Mouse (Mus musculus): ENCODE results near the gene Fmo1. TPM values are rescaled to one million over a fixed set of nuclear protein-coding genes. Genes with fewer than 3 reads are reported as not detected.

Gene Fmo1
- total RNA-seq, 1 experiment = 0.36 TPM

DNA sequence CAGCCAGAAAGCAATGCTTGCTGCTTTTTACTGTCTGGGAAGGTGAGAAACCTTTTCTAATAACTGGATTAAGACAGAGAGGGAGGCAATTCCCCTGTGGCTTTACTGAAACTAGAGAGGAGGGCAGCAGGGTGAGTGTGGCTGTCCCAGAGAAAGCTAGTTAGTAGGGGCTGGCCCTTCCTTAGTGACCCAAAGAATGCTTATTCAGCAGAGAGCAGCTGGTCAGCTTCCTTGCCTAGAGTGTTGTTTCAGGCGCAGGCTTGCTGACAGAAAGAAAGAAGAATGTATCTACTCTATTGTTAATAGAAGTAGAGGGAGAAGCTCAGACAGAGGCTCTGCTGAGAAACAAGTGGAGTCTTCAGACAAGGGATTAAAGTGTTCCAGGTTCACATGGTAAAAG is 4.1 kb downstream of the Fmo1 start:
- no peaks in the 10 kb centered on the region for H3K9me3 ChIP-seq (ENCODE audit: control insufficient read depth, insufficient read depth, low read depth, low read length)
- no peaks in the 10 kb centered on the region for H3K36me3 ChIP-seq (ENCODE audit: control insufficient read depth, insufficient read depth, low read length, poor library complexity, severe bottlenecking)
- H3K4me1 ChIP-seq (ENCODE audit: control insufficient read depth in 2 of 2, insufficient read depth in 2 of 2, low read length in 2 of 2, poor library complexity in 1 of 2) = no peaks in the 10 kb centered on the region
- in situ Hi-C loops (cut with MboI; ENCODE audit: low sequenced_read_pairs in 2 of 2, unreplicated experiment in 2 of 2) = no loop called here
- H3K27ac ChIP-seq (ENCODE audit: insufficient read depth, low read depth, low read length, poor library complexity, severe bottlenecking) = no peak overlapping the region
- H3K4me3 ChIP-seq (ENCODE audit: insufficient read depth in 1 of 2, low read depth in 1 of 2, low read length in 2 of 2, poor library complexity in 1 of 2, severe bottlenecking in 1 of 2) = no peak overlapping the region
- H3K9ac ChIP-seq (ENCODE audit: insufficient read depth, low read depth, low read length, poor library complexity, severe bottlenecking) = no peak overlapping the region
- TF ChIP-seq MAFK (IDR thresholded peaks at IDR 0.05; ENCODE audit: insufficient read depth, low read depth, low read length) = 0 out of 2 replicates have a peak, but pooled peaks have one; percentile 22
- no peak for TF ChIP-seq HCFC1 (IDR thresholded peaks at IDR 0.05; ENCODE audit: borderline replicate concordance, insufficient read depth, low read length)
- no peak for DNase-seq (ENCODE audit: low read depth, low spot score)

DNA sequence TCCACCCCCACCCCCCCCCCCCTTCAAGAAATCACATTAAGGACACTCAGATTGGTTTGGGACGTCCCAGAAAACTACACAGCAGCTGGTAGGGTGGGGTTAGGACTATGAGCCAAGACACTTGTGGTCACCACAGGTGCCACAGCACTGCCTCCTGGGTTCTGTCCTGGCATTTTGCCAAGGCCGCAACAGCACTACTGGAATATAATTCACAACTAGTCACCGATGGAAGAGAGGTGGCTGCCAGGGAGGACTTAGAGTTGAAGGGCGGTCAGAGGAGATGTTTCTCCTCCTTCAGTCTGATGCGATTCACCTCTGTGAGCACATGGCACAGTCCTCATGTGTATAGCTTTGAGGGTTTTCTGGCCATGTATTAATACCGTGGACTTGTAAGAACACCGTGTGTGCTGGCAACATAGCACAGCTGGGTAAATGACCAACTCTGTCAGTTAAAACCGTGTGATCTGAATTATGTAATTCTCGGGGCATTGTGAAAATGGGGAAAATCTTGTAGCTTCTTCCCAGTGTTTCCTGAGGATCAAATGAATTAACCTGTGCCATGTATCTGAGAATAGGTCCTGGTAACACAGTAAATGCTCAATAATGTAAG is 6.3 kb downstream of the Fmo1 start:
- TF ChIP-seq MAFK (IDR thresholded peaks at IDR 0.05; ENCODE audit: insufficient read depth, low read depth, low read length) (no peak), HCFC1 (IDR thresholded peaks at IDR 0.05; ENCODE audit: borderline replicate concordance, insufficient read depth, low read length) (no peak), CHD2 (IDR thresholded peaks at IDR 0.05; ENCODE audit: low read depth, low read length) (no peak), ZNF384 (IDR thresholded peaks at IDR 0.05; ENCODE audit: low read depth, low read length) (no peak), ZC3H11A (IDR thresholded peaks at IDR 0.05; ENCODE audit: borderline replicate concordance, low read depth, low read length) (no peak)
- in situ Hi-C loops (cut with MboI; ENCODE audit: low sequenced_read_pairs in 2 of 2, unreplicated experiment in 2 of 2) = no loop called here
- no peak overlapping the region for H3K9ac ChIP-seq (ENCODE audit: insufficient read depth, low read depth, low read length, poor library complexity, severe bottlenecking)
- H3K4me3 ChIP-seq (ENCODE audit: insufficient read depth in 1 of 2, low read depth in 1 of 2, low read length in 2 of 2, poor library complexity in 1 of 2, severe bottlenecking in 1 of 2) = no peak overlapping the region
- DNase-seq (ENCODE audit: low read depth, low spot score) = no peak
- H3K4me1 ChIP-seq (ENCODE audit: control insufficient read depth in 2 of 2, insufficient read depth in 2 of 2, low read length in 2 of 2, poor library complexity in 1 of 2) = no peaks in the 10 kb centered on the region
- no peaks in the 10 kb centered on the region for H3K36me3 ChIP-seq (ENCODE audit: control insufficient read depth, insufficient read depth, low read length, poor library complexity, severe bottlenecking)
- H3K9me3 ChIP-seq (ENCODE audit: control insufficient read depth, insufficient read depth, low read depth, low read length) = no peaks in the 10 kb centered on the region
- H3K27ac ChIP-seq (ENCODE audit: insufficient read depth, low read depth, low read length, poor library complexity, severe bottlenecking) = no peak overlapping the region

DNA sequence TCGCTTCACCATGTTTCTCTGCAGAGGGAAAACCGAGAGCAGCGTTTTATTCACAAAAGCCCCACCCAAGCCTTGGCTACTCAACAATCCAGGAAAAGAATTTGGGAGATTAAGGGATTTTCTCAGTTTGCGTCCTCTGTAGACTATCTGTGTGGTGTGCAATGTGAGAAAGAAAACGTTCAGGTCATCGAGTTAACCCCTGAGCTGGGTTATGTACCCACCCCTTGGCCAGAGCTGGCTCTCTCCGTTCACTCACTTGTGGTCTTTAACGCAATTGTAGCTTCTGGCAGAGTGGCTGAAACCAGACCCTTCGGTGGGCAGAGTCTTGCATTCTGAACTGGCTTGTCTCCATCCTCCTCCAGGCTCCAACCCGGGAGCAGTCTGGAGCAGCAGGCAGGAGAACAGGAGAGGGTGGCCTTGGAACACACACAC is 6.8 kb downstream of the Fmo1 start:
- H3K4me1 ChIP-seq (ENCODE audit: control insufficient read depth in 2 of 2, insufficient read depth in 2 of 2, low read length in 2 of 2, poor library complexity in 1 of 2) = no peaks in the 10 kb centered on the region
- in situ Hi-C loops (cut with MboI; ENCODE audit: low sequenced_read_pairs in 2 of 2, unreplicated experiment in 2 of 2) = no loop called here
- no peak overlapping the region for H3K4me3 ChIP-seq (ENCODE audit: insufficient read depth in 1 of 2, low read depth in 1 of 2, low read length in 2 of 2, poor library complexity in 1 of 2, severe bottlenecking in 1 of 2)
- no peaks in the 10 kb centered on the region for H3K36me3 ChIP-seq (ENCODE audit: control insufficient read depth, insufficient read depth, low read length, poor library complexity, severe bottlenecking)
- H3K27ac ChIP-seq (ENCODE audit: insufficient read depth, low read depth, low read length, poor library complexity, severe bottlenecking) = no peak overlapping the region
- DNase-seq (ENCODE audit: low read depth, low spot score) = no peak
- no peak overlapping the region for H3K9ac ChIP-seq (ENCODE audit: insufficient read depth, low read depth, low read length, poor library complexity, severe bottlenecking)
- TF ChIP-seq ZNF384 (IDR thresholded peaks at IDR 0.05; ENCODE audit: low read depth, low read length) (no peak), MAFK (IDR thresholded peaks at IDR 0.05; ENCODE audit: insufficient read depth, low read depth, low read length) (no peak), CHD2 (IDR thresholded peaks at IDR 0.05; ENCODE audit: low read depth, low read length) (no peak), HCFC1 (IDR thresholded peaks at IDR 0.05; ENCODE audit: borderline replicate concordance, insufficient read depth, low read length) (no peak), ZC3H11A (IDR thresholded peaks at IDR 0.05; ENCODE audit: borderline replicate concordance, low read depth, low read length) (no peak)
- H3K9me3 ChIP-seq (ENCODE audit: control insufficient read depth, insufficient read depth, low read depth, low read length) = no peaks in the 10 kb centered on the region

DNA sequence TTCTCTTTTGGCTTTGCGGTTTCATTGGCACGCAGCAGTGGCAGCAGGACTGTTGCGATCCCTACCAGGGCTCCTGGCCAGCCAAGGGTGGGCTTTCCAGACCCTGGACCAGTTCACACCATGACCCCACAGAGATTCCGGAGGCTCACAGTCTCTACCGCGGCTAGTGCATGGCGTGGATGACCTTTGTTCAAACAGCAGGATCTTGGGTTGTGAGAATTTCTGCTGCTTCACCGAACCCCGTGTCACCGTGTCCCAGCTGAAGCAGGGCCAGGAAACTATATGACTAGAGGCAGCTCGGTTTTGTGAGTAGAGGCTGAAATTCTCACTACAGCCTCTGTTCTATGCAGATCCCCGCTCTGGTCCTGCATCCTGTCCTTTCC is 7.7 kb downstream of the Fmo1 start:
- TF ChIP-seq CHD2 (IDR thresholded peaks at IDR 0.05; ENCODE audit: low read depth, low read length) (no peak), ZNF384 (IDR thresholded peaks at IDR 0.05; ENCODE audit: low read depth, low read length) (no peak), ZC3H11A (IDR thresholded peaks at IDR 0.05; ENCODE audit: borderline replicate concordance, low read depth, low read length) (no peak), MAFK (IDR thresholded peaks at IDR 0.05; ENCODE audit: insufficient read depth, low read depth, low read length) (no peak), HCFC1 (IDR thresholded peaks at IDR 0.05; ENCODE audit: borderline replicate concordance, insufficient read depth, low read length) (no peak)
- no peak overlapping the region for H3K27ac ChIP-seq (ENCODE audit: insufficient read depth, low read depth, low read length, poor library complexity, severe bottlenecking)

More for the DNA sequence above, 7.7 kb downstream of the Fmo1 start:
- Histone ChIP-seq H3K9me3 (ENCODE audit: control insufficient read depth, insufficient read depth, low read depth, low read length) (no peaks in the 10 kb centered on the region), H3K4me1 (ENCODE audit: control insufficient read depth in 2 of 2, insufficient read depth in 2 of 2, low read length in 2 of 2, poor library complexity in 1 of 2) (no peaks in the 10 kb centered on the region), H3K36me3 (ENCODE audit: control insufficient read depth, insufficient read depth, low read length, poor library complexity, severe bottlenecking) (no peaks in the 10 kb centered on the region), H3K4me3 (ENCODE audit: insufficient read depth in 1 of 2, low read depth in 1 of 2, low read length in 2 of 2, poor library complexity in 1 of 2, severe bottlenecking in 1 of 2) (no peak overlapping the region), H3K9ac (ENCODE audit: insufficient read depth, low read depth, low read length, poor library complexity, severe bottlenecking) (no peak overlapping the region)
- in situ Hi-C loops (cut with MboI; ENCODE audit: low sequenced_read_pairs in 2 of 2, unreplicated experiment in 2 of 2) = no loop called here
- DNase-seq (ENCODE audit: low read depth, low spot score) = no peak

Measured in ES-E14 (cell line).